ENCODE assay signal across 10 mouse cellular contexts in genomic region chr9:63879710-63880428, GRCm38 (mm10).
DNase-seq lines count a peak whose midpoint lies in the region; ATAC-seq lines count a peak whose summit lies in the region.
"Had no signal": no experiment of that assay in that cellular context is flagged by ENCODE, and none has a peak within 500 bp of the region (broad histone marks: within the 10 kb centered on the region; RNA-seq: fewer than 3 reads in every experiment).

No protein-coding gene starts in this region.

- ATAC-seq in kidney, embryonic 15.5 days (replicated peaks; ENCODE audit: low FRiP score): no peak
- peak; percentile 36; the same call in 1 of the 2 replicates for ATAC-seq in intestine, embryonic 16.5 days
- ATAC-seq in neural tube, embryonic 12.5 days (ENCODE audit: low FRiP score, low read depth): peak; percentile 26; the same call in 1 of the 2 replicates
- ATAC-seq: Patski had no signal

- H3K4me3 ChIP-seq in kidney, embryonic 15.5 days (replicated peaks): peak overlapping the region; percentile 27
- peak overlapping the region; percentile 44 for H3K4me3 ChIP-seq in embryonic facial prominence, embryonic 10.5 days
- H3K4me3 ChIP-seq in intestine, embryonic 16.5 days (ENCODE audit: low read length): 0 out of 2 replicates have a peak overlapping the region, but pooled peaks have one; percentile 17
- H3K4me3 ChIP-seq in neural tube, embryonic 12.5 days: no peak overlapping the region

- no peaks in the 10 kb centered on the region for H3K36me3 ChIP-seq in kidney, embryonic 15.5 days
- H3K36me3 ChIP-seq in embryonic facial prominence, embryonic 10.5 days (replicated peaks): no peaks in the 10 kb centered on the region
- H3K36me3 ChIP-seq in intestine, embryonic 16.5 days (ENCODE audit: control insufficient read depth, insufficient read depth, low read length): no peaks in the 10 kb centered on the region
- H3K36me3 ChIP-seq in neural tube, embryonic 12.5 days: no peaks in the 10 kb centered on the region

- 0 out of 2 replicates have a peak, but pooled peaks cover 4% of the 10 kb centered on the region for H3K27me3 ChIP-seq in kidney, embryonic 15.5 days
- peaks cover 29% of the 10 kb centered on the region for H3K27me3 ChIP-seq in embryonic facial prominence, embryonic 10.5 days (replicated peaks; ENCODE audit: low read depth, poor library complexity, severe bottlenecking)
- no peaks in the 10 kb centered on the region for H3K27me3 ChIP-seq in intestine, embryonic 16.5 days (replicated peaks; ENCODE audit: control insufficient read depth, insufficient read depth, low read length)
- H3K27me3 ChIP-seq in neural tube, embryonic 12.5 days (replicated peaks): peaks cover 33% of the 10 kb centered on the region
- H3K27me3 ChIP-seq: Patski had no signal

- 31% methylated on average over 15 of the region's 15 CpGs for WGBS in kidney, embryonic 15.5 days
- WGBS in embryonic facial prominence, embryonic 10.5 days: 20% methylated on average over 15 of the region's 15 CpGs
- WGBS in intestine, embryonic 16.5 days: 18% methylated on average over 15 of the region's 15 CpGs
- 15% methylated on average over 15 of the region's 15 CpGs for WGBS in neural tube, embryonic 12.5 days

- H3K4me1 ChIP-seq in kidney, embryonic 15.5 days: peaks cover 36% of the 10 kb centered on the region
- H3K4me1 ChIP-seq in embryonic facial prominence, embryonic 10.5 days: peaks cover 42% of the 10 kb centered on the region
- H3K4me1 ChIP-seq in intestine, embryonic 16.5 days (ENCODE audit: control insufficient read depth, insufficient read depth, low read length): 0 out of 2 replicates have a peak, but pooled peaks cover 4% of the 10 kb centered on the region
- H3K4me1 ChIP-seq in neural tube, embryonic 12.5 days: peaks cover 42% of the 10 kb centered on the region

- no peak overlapping the region for H3K27ac ChIP-seq in kidney, embryonic 15.5 days
- H3K27ac ChIP-seq in embryonic facial prominence, embryonic 10.5 days (replicated peaks): peak overlapping the region; percentile 61
- no peak overlapping the region for H3K27ac ChIP-seq in intestine, embryonic 16.5 days (ENCODE audit: low read length)
- peak overlapping the region; percentile 47; the same call in 1 of the 2 replicates for H3K27ac ChIP-seq in neural tube, embryonic 12.5 days

- no peaks in the 10 kb centered on the region for H3K9me3 ChIP-seq in kidney, embryonic 15.5 days (replicated peaks)
- H3K9me3 ChIP-seq in embryonic facial prominence, embryonic 10.5 days: no peaks in the 10 kb centered on the region
- H3K9me3 ChIP-seq in intestine, embryonic 16.5 days (ENCODE audit: control insufficient read depth, low read length): no peaks in the 10 kb centered on the region
- peaks cover 5% of the 10 kb centered on the region; the same call in 1 of the 2 replicates for H3K9me3 ChIP-seq in neural tube, embryonic 12.5 days

- H3K4me2 ChIP-seq in kidney, embryonic 15.5 days: peak overlapping the region; percentile 56
- H3K4me2 ChIP-seq in intestine, embryonic 16.5 days (ENCODE audit: low read depth, low read length): peak overlapping the region; percentile 42; the same call in 1 of the 2 replicates
- H3K4me2 ChIP-seq in neural tube, embryonic 12.5 days (replicated peaks): peak overlapping the region; percentile 49

- H3K9ac ChIP-seq in kidney, embryonic 15.5 days: no peak overlapping the region
- H3K9ac ChIP-seq in intestine, embryonic 16.5 days (ENCODE audit: low read depth, low read length): 0 out of 2 replicates have a peak overlapping the region, but pooled peaks have one; percentile 31
- no peak overlapping the region for H3K9ac ChIP-seq in neural tube, embryonic 12.5 days

- no peak for DNase-seq in kidney, postnatal 14 days
- peak; percentile 52 for DNase-seq in embryonic facial prominence, embryonic 10.5 days (ENCODE audit: low spot score)
- no peak for DNase-seq in cerebellum, adult 11-12 months
- no peak for DNase-seq in cerebellum, adult 11 months
- no peak for DNase-seq in cerebellum, postnatal 4 days (ENCODE audit: low spot score in 2 of 2)
- DNase-seq: heart, adult 18-20 months had no signal

Comparison
In these comparisons a context has a peak if more than half of its experiments do, and no peak if none do; other contexts are left out.
1. H3K27ac ChIP-seq: peak in embryonic facial prominence, embryonic 10.5 days (single experiment) and neural tube, embryonic 12.5 days (single experiment); none in kidney, embryonic 15.5 days (single experiment) and intestine, embryonic 16.5 days (single experiment).
2. Peak in every context shown above with its lines, with median percentiles within 50 percentile points of each other: H3K4me2 ChIP-seq.